Mouse (Mus musculus) bone marrow, adult 2 months (tissue): ENCODE data around the gene Tsfm.

Source experiments
- CTCF ChIP-seq: fragments of 200-500 bp; IDR thresholded peaks from 2 replicates; pipeline ENCODE4 v1.5.1; 2011; ENCODE audit warnings: low read length, control low read depth; ENCODE audit not compliant: control insufficient read depth, insufficient read depth
- POLR2A ChIP-seq: fragments of 200-500 bp; IDR thresholded peaks from 2 replicates; pipeline ENCODE4 v1.6.1; 2011; ENCODE audit warnings: low read depth, mild to moderate bottlenecking, control low read depth, low read length, borderline replicate concordance; ENCODE audit not compliant: control insufficient read depth

GRCm38 (mm10) chr10:127078001-127078676 is 47.5 kb upstream of the Tsfm start:
- TF ChIP-seq POLR2A (no peak), CTCF (no peak)
